Mouse (Mus musculus) cerebellum, adult 2 months (tissue): ENCODE measurements around the gene Zcchc24.

Experiments used
- CTCF ChIP-seq: fragments of 200-500 bp; IDR thresholded peaks from 2 replicates; pipeline ENCODE4 v1.5.1; 2011; ENCODE audit warnings: low read depth, mild to moderate bottlenecking, control low read depth, low read length, moderate library complexity, borderline replicate concordance; ENCODE audit not compliant: insufficient read depth
- POLR2A ChIP-seq: fragments of 200-500 bp; IDR thresholded peaks from 2 replicates; pipeline ENCODE4 v1.6.1; 2011; ENCODE audit warnings: low read length, control low read depth, borderline replicate concordance; ENCODE audit not compliant: insufficient read depth

- TF ChIP-seq POLR2A (no peak), CTCF (no peak)
These were observed 72.5 kb downstream of the Zcchc24 start for GRCm38 (mm10) chr14:25696356-25696755.
